Mouse (Mus musculus) ovary, postnatal 36 days (tissue): ENCODE data around the gene Pank3.
"Not testable (repeated sequence)": the region's sequence is repeated elsewhere in the genome, so short reads cannot be mapped to it uniquely, and the experiment has no call there.

Source experiments
- DNase-seq: peaks from one replicate; pipeline ENCODE4 v3.0.0; 2022; ENCODE audit warnings: low spot score, mixed read lengths

Gene Pank3

GRCm38 (mm10) chr11:35840806-35841205 is 71.5 kb downstream of the Pank3 start:
- DNase-seq = not testable (repeated sequence)
